Mouse (Mus musculus) lung, postnatal 4 days (tissue): ENCODE measurements around the gene 2610528A11Rik.
A peak's percentile ranks its signal among the peaks of the same experiment; 100 is the strongest.

Source experiments
- DNase-seq, 2 experiments: peaks; one replicate each; pipeline ENCODE4 v3.0.0; 2021

2610528A11Rik gene

GRCm38 (mm10) chr14:37083755-37084154, 30.1 kb downstream of the 2610528A11Rik start:
- DNase-seq, result no peak

GRCm38 (mm10) chr14:37080724-37081123, 33.1 kb downstream of the 2610528A11Rik start:
- no peak for DNase-seq

GRCm38 (mm10) chr14:37068516-37068915, 45.3 kb downstream of the 2610528A11Rik start:
- peak; percentile 24 to 55 for DNase-seq

GRCm38 (mm10) chr14:37067629-37068028, 46.2 kb downstream of the 2610528A11Rik start, which contains the start of gene Lrit2:
Lrit2 (plus strand) TSS chr14:37067929.
- DNase-seq, result no peak

GRCm38 (mm10) chr14:37066636-37067035, 47.2 kb downstream of the 2610528A11Rik start:
- DNase-seq, result no peak

- no peak for DNase-seq
Observed at GRCm38 (mm10) chr14:37064849-37065248, 49.0 kb downstream of the 2610528A11Rik start.
